Mouse (Mus musculus): Measurements from ENCODE around the gene Mau2. TPM values are rescaled to one million over a fixed set of nuclear protein-coding genes. Genes with fewer than 3 reads are reported as not detected.

The Mau2 gene
- polyA plus RNA-seq, 1 experiment from 2014 or later, result 44.7 TPM

DNA sequence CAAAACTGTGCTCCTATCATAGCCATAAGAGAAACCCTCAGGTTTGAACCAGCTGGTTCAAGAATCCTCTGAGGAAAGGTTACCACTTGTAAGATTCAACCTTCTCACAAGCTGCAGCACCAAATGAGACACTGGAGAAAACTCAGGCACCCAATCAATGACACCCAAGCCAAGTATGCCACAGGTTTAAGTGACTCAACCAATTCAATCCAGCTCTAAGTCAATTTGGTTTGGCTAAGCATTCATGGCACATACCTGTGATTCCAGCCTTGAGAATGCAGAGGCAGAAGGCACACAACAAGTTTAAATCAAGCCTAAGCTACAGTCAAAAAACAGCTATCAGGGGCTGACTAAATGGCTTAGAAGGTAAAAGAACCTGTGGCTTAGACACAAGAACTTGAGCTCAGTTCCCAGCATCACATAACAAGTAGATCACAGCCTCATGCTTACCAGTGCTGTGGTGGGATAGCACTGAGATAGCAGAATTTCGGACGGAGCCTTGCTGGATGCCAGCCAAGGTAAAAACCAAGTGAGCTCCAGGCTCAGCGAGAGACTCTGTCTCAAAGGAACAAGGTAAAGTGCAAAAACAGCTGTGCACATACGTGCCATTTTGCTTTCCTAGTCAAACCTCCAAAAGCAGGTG is 75.1 kb downstream of the Mau2 start:
- ATAC-seq (ENCODE audit: insufficient read depth, low FRiP score, low read depth), result no peak
- H3K27ac ChIP-seq, result no peak overlapping the region
- peaks cover 42% of the 10 kb centered on the region for H3K4me1 ChIP-seq
- 76% methylated on average over 4 of the region's 4 CpGs for WGBS
- no peak overlapping the region for H3K9ac ChIP-seq
- H3K4me2 ChIP-seq, result no peak overlapping the region
- no peaks in the 10 kb centered on the region for H3K9me3 ChIP-seq
- H3K27me3 ChIP-seq (replicated peaks), result no peaks in the 10 kb centered on the region
- no peak overlapping the region for H3K4me3 ChIP-seq (replicated peaks)
- 0 out of 2 replicates have a peak, but pooled peaks cover 3% of the 10 kb centered on the region for H3K36me3 ChIP-seq

Other genes starting within 250 kb of the Mau2 start
- gene Gmip, start 234.1 kb downstream of the Mau2 start, polyA plus RNA-seq (2015; fragmentation: Nextera tagmentation; extraction: Ambion mirVana), result 8.7 and 10.1 TPM in 2 replicates
- gene Lpar2, start 220.3 kb downstream of the Mau2 start, polyA plus RNA-seq (2015; fragmentation: Nextera tagmentation; extraction: Ambion mirVana), result 0.50 and 0.58 TPM in 2 replicates
- gene Pbx4, start 210.2 kb downstream of the Mau2 start, polyA plus RNA-seq (2015; fragmentation: Nextera tagmentation; extraction: Ambion mirVana), result 4.4 and 5.9 TPM in 2 replicates
- 0.83 and 0.95 TPM in 2 replicates for gene Cilp2, start 155.0 kb downstream of the Mau2 start, polyA plus RNA-seq (2015; fragmentation: Nextera tagmentation; extraction: Ambion mirVana)
- 3.1 and 3.9 TPM in 2 replicates for gene Tssk6, start 140.6 kb downstream of the Mau2 start, polyA plus RNA-seq (2015; fragmentation: Nextera tagmentation; extraction: Ambion mirVana)
- gene Ndufa13, start 140.2 kb downstream of the Mau2 start, polyA plus RNA-seq (2015; fragmentation: Nextera tagmentation; extraction: Ambion mirVana), result 183 and 190 TPM in 2 replicates
- 2.8 and 4.1 TPM in 2 replicates for gene Yjefn3, start 140.0 kb downstream of the Mau2 start, polyA plus RNA-seq (2015; fragmentation: Nextera tagmentation; extraction: Ambion mirVana)
- 56.0 and 56.8 TPM in 2 replicates for gene Gatad2a, start 46.4 kb downstream of the Mau2 start, polyA plus RNA-seq (2015; fragmentation: Nextera tagmentation; extraction: Ambion mirVana)
- 37.3 and 42.0 TPM in 2 replicates for gene Sugp1, start 79 bp upstream of the Mau2 start, polyA plus RNA-seq (2015; fragmentation: Nextera tagmentation; extraction: Ambion mirVana)
- 7.0 and 9.9 TPM in 2 replicates for gene Tm6sf2, start 30.2 kb upstream of the Mau2 start, polyA plus RNA-seq (2015; fragmentation: Nextera tagmentation; extraction: Ambion mirVana)
- 0.10 and 0.14 TPM in 2 replicates for gene Hapln4, start 40.7 kb upstream of the Mau2 start, polyA plus RNA-seq (2015; fragmentation: Nextera tagmentation; extraction: Ambion mirVana)
- gene Ncan, start 78.1 kb upstream of the Mau2 start, polyA plus RNA-seq (2015; fragmentation: Nextera tagmentation; extraction: Ambion mirVana), result 1.8 TPM in 2 replicates
- gene Nr2c2ap, start 88.6 kb upstream of the Mau2 start, polyA plus RNA-seq (2015; fragmentation: Nextera tagmentation; extraction: Ambion mirVana), result 38.2 and 39.4 TPM in 2 replicates
- gene Rfxank, start 96.4 kb upstream of the Mau2 start, polyA plus RNA-seq (2015; fragmentation: Nextera tagmentation; extraction: Ambion mirVana), result 14.4 and 14.8 TPM in 2 replicates
- 42.6 and 43.2 TPM in 2 replicates for gene Borcs8, start 96.8 kb upstream of the Mau2 start, polyA plus RNA-seq (2015; fragmentation: Nextera tagmentation; extraction: Ambion mirVana)
- 0.19 and 0.26 TPM in 2 replicates for gene Mef2b, start 97.0 kb upstream of the Mau2 start, polyA plus RNA-seq (2015; fragmentation: Nextera tagmentation; extraction: Ambion mirVana)
- 54.4 and 59.0 TPM in 2 replicates for gene Tmem161a, start 129.6 kb upstream of the Mau2 start, polyA plus RNA-seq (2015; fragmentation: Nextera tagmentation; extraction: Ambion mirVana)
- 4.7 and 6.4 TPM in 2 replicates for gene Slc25a42, start 169.6 kb upstream of the Mau2 start, polyA plus RNA-seq (2015; fragmentation: Nextera tagmentation; extraction: Ambion mirVana)
- 26.0 and 27.2 TPM in 2 replicates for gene Sugp2, start 191.5 kb upstream of the Mau2 start, polyA plus RNA-seq (2015; fragmentation: Nextera tagmentation; extraction: Ambion mirVana)
- 21.7 and 26.4 TPM in 2 replicates for gene Armc6, start 191.7 kb upstream of the Mau2 start, polyA plus RNA-seq (2015; fragmentation: Nextera tagmentation; extraction: Ambion mirVana)
- 32.7 and 38.9 TPM in 2 replicates for gene Homer3, start 240.1 kb upstream of the Mau2 start, polyA plus RNA-seq (2015; fragmentation: Nextera tagmentation; extraction: Ambion mirVana)